Comparison of ENCODE assay signal across 16 mouse cellular contexts in the genomic region with DNA sequence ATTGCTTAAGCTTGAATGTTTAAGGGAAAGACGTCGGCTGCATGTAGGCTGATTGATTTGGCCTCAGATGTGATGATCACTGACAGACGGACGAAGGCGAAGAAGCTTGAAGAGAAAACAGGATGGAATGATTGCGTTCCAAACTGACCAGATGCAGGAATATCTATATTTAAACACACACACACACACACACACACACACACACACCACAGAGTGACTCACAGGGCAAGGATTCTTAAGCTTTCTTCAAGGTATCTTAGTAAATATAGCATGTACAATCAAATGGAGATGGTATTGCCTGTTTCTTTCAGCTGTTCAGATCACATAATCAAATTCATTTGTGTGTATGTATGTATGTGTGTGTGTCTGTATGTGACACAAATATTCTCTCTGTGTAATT.
DNase-seq lines count a peak whose midpoint lies in the region; ATAC-seq and TF ChIP-seq lines count a peak whose summit lies in the region.
"Had no signal": no experiment of that assay in that cellular context is flagged by ENCODE, and none has a peak within 500 bp of the region (broad histone marks: within the 10 kb centered on the region; RNA-seq: fewer than 3 reads in every experiment).

No protein-coding gene starts in this region.

- TF ChIP-seq POLR2A in embryonic fibroblast, embryonic 13.5 days (IDR thresholded peaks at IDR 0.05; ENCODE audit: low read depth, low read length) = no peak

- H3K4me2 ChIP-seq in hindbrain, embryonic 12.5 days (replicated peaks) = no peak overlapping the region
- no peak overlapping the region for H3K4me2 ChIP-seq in midbrain, embryonic 12.5 days (replicated peaks)
- H3K4me2 ChIP-seq: heart, embryonic 12.5 days; intestine, embryonic 15.5 days; liver, embryonic 12.5 days had no signal

- peaks cover 16% of the 10 kb centered on the region for H3K4me1 ChIP-seq in hindbrain, embryonic 12.5 days
- H3K4me1 ChIP-seq in hindbrain, embryonic 10.5 days (replicated peaks) = peaks cover 17% of the 10 kb centered on the region
- H3K4me1 ChIP-seq in embryonic fibroblast, embryonic 13.5 days (ENCODE audit: control insufficient read depth, insufficient read depth, low read length) = peaks cover 7% of the 10 kb centered on the region
- H3K4me1 ChIP-seq in midbrain, embryonic 12.5 days = peaks cover 13% of the 10 kb centered on the region
- H3K4me1 ChIP-seq: heart, embryonic 12.5 days; intestine, embryonic 15.5 days; liver, embryonic 12.5 days had no signal

- ATAC-seq in hindbrain, embryonic 12.5 days (ENCODE audit: low FRiP score) = no peak
- ATAC-seq in midbrain, embryonic 12.5 days (ENCODE audit: low FRiP score, low read depth) = no peak
- ATAC-seq: CD4-positive, CD25-positive, alpha-beta regulatory T cell, adult 4 months; intestine, embryonic 15.5 days; liver, embryonic 12.5 days had no signal

- H3K4me3 ChIP-seq in hindbrain, embryonic 12.5 days = no peak overlapping the region
- H3K4me3 ChIP-seq in hindbrain, embryonic 10.5 days = no peak overlapping the region
- H3K4me3 ChIP-seq in embryonic fibroblast, embryonic 13.5 days (ENCODE audit: insufficient read depth, low read length) = no peak overlapping the region
- no peak overlapping the region for H3K4me3 ChIP-seq in midbrain, embryonic 12.5 days
- H3K4me3 ChIP-seq: gastrocnemius, adult 2 months; heart, embryonic 12.5 days; intestine, embryonic 15.5 days; liver, embryonic 12.5 days had no signal

- no peak for TF ChIP-seq CTCF in embryonic fibroblast, embryonic 13.5 days (IDR thresholded peaks at IDR 0.05; ENCODE audit: borderline replicate concordance, insufficient read depth, low read length)

- no peaks in the 10 kb centered on the region for H3K36me3 ChIP-seq in hindbrain, embryonic 12.5 days
- H3K36me3 ChIP-seq in hindbrain, embryonic 10.5 days = no peaks in the 10 kb centered on the region
- H3K36me3 ChIP-seq in midbrain, embryonic 12.5 days = no peaks in the 10 kb centered on the region
- H3K36me3 ChIP-seq: heart, embryonic 12.5 days; intestine, embryonic 15.5 days; liver, embryonic 12.5 days had no signal

- H3K9me3 ChIP-seq in hindbrain, embryonic 12.5 days (replicated peaks) = no peaks in the 10 kb centered on the region
- no peaks in the 10 kb centered on the region for H3K9me3 ChIP-seq in hindbrain, embryonic 10.5 days
- no peaks in the 10 kb centered on the region for H3K9me3 ChIP-seq in midbrain, embryonic 12.5 days
- H3K9me3 ChIP-seq: heart, embryonic 12.5 days; intestine, embryonic 15.5 days; liver, embryonic 12.5 days had no signal

- WGBS in hindbrain, embryonic 12.5 days = 69% methylated on average over 6 of the region's 6 CpGs
- 89% methylated on average over 6 of the region's 6 CpGs for WGBS in hindbrain, embryonic 10.5 days
- 53% methylated on average over 6 of the region's 6 CpGs for WGBS in midbrain, embryonic 12.5 days

- no peak overlapping the region for H3K9ac ChIP-seq in hindbrain, embryonic 12.5 days
- H3K9ac ChIP-seq in midbrain, embryonic 12.5 days (replicated peaks) = no peak overlapping the region
- H3K9ac ChIP-seq: heart, embryonic 12.5 days; intestine, embryonic 15.5 days; liver, embryonic 12.5 days had no signal

- peak overlapping the region; percentile 52 for H3K27ac ChIP-seq in hindbrain, embryonic 12.5 days
- no peak overlapping the region for H3K27ac ChIP-seq in hindbrain, embryonic 10.5 days
- H3K27ac ChIP-seq in embryonic fibroblast, embryonic 13.5 days (ENCODE audit: insufficient read depth, low read length) = peak overlapping the region; percentile 98
- peak overlapping the region; percentile 75 for H3K27ac ChIP-seq in midbrain, embryonic 12.5 days (replicated peaks)
- H3K27ac ChIP-seq: gastrocnemius, adult 2 months; intestine, embryonic 15.5 days; liver, embryonic 12.5 days had no signal

- DNase-seq in hindbrain, embryonic 10.5 days (ENCODE audit: low spot score) = no peak
- peak; percentile 34 for DNase-seq in brain, adult 2 months (ENCODE audit: low read depth, low spot score)
- no peak for DNase-seq in Muller cell, postnatal 12 days (ENCODE audit: inconsistent ontology term)
- no peak for DNase-seq in embryo, embryonic 9.5 days (ENCODE audit: extremely low spot score)
- DNase-seq: cerebellum, postnatal 10 days; gastrocnemius, adult 2 months; kidney, postnatal 4 days; lung, postnatal 10 days; thymus, postnatal 36 days had no signal

- H3K27me3 ChIP-seq in hindbrain, embryonic 12.5 days = no peaks in the 10 kb centered on the region
- H3K27me3 ChIP-seq in hindbrain, embryonic 10.5 days (ENCODE audit: insufficient read depth, poor library complexity, severe bottlenecking) = no peaks in the 10 kb centered on the region
- no peaks in the 10 kb centered on the region for H3K27me3 ChIP-seq in midbrain, embryonic 12.5 days
- H3K27me3 ChIP-seq: heart, embryonic 12.5 days; intestine, embryonic 15.5 days; liver, embryonic 12.5 days had no signal
